Mouse (Mus musculus): ENCODE measurements around the gene Plcxd2.

Gene Plcxd2

GRCm38 (mm10) chr16:46010153-46010905 is at the start of gene Plcxd2:
Plcxd2 (minus strand) TSS chr16:46010218.
- peak; percentile 86 for DNase-seq (ENCODE audit: low spot score)

- DNase-seq (ENCODE audit: low spot score), result no peak
These were observed 36.9 kb upstream of the Plcxd2 start for GRCm38 (mm10) chr16:46046906-46047305.

GRCm38 (mm10) chr16:46036261-46036660 is 26.2 kb upstream of the Plcxd2 start:
- DNase-seq (ENCODE audit: low spot score), result no peak

GRCm38 (mm10) chr16:46033896-46034295 is 23.9 kb upstream of the Plcxd2 start:
- DNase-seq (ENCODE audit: low spot score), result no peak

GRCm38 (mm10) chr16:46022958-46023491 is 13.0 kb upstream of the Plcxd2 start:
- no peak for DNase-seq (ENCODE audit: low spot score)

- no peak for DNase-seq (ENCODE audit: low spot score)
These were observed 12.3 kb upstream of the Plcxd2 start for GRCm38 (mm10) chr16:46022189-46022928.

GRCm38 (mm10) chr16:46021302-46021701 is 11.3 kb upstream of the Plcxd2 start:
- DNase-seq (ENCODE audit: low spot score), result no peak

- DNase-seq (ENCODE audit: low spot score), result no peak
These were observed 10.4 kb upstream of the Plcxd2 start for GRCm38 (mm10) chr16:46020396-46020795.

- DNase-seq (ENCODE audit: low spot score), result no peak
These were observed 9.8 kb upstream of the Plcxd2 start for GRCm38 (mm10) chr16:46019799-46020198.

- no peak for DNase-seq (ENCODE audit: low spot score)
These were observed 9.3 kb upstream of the Plcxd2 start for GRCm38 (mm10) chr16:46019359-46019758.

GRCm38 (mm10) chr16:46011696-46012095 is 1.7 kb upstream of the Plcxd2 start:
- DNase-seq (ENCODE audit: low spot score), result no peak

- DNase-seq (ENCODE audit: low spot score), result no peak
These were observed 845 bp upstream of the Plcxd2 start for GRCm38 (mm10) chr16:46010906-46011220.

- no peak for DNase-seq (ENCODE audit: low spot score)
These were observed 301 bp downstream of the Plcxd2 start for GRCm38 (mm10) chr16:46009717-46010116.

GRCm38 (mm10) chr16:46008766-46009165 is 1.3 kb downstream of the Plcxd2 start:
- DNase-seq (ENCODE audit: low spot score), result no peak

- no peak for DNase-seq (ENCODE audit: low spot score)
These were observed 1.9 kb downstream of the Plcxd2 start for GRCm38 (mm10) chr16:46008036-46008605.

- no peak for DNase-seq (ENCODE audit: low spot score)
These were observed 3.8 kb downstream of the Plcxd2 start for GRCm38 (mm10) chr16:46006261-46006660.

- no peak for DNase-seq (ENCODE audit: low spot score)
These were observed 8.4 kb downstream of the Plcxd2 start for GRCm38 (mm10) chr16:46001550-46002166.

GRCm38 (mm10) chr16:46000976-46001375 is 9.0 kb downstream of the Plcxd2 start:
- DNase-seq (ENCODE audit: low spot score), result no peak

GRCm38 (mm10) chr16:45999374-46000191 is 10.4 kb downstream of the Plcxd2 start:
- DNase-seq (ENCODE audit: low spot score), result no peak

GRCm38 (mm10) chr16:45998231-45998630 is 11.8 kb downstream of the Plcxd2 start:
- no peak for DNase-seq (ENCODE audit: low spot score)

GRCm38 (mm10) chr16:45990901-45991676 is 18.9 kb downstream of the Plcxd2 start:
- no peak for DNase-seq (ENCODE audit: low spot score)
